Mouse (Mus musculus) kidney, adult 2 months (tissue): ENCODE measurements at regions not wholly inside any gene's neighbourhood (a gene's known extent, or its start where the extent isn't known, plus 50 kb on each side); places are given as distances from the start of the nearest gene placed in this dataset.

Experiments used
- DNase-seq: peaks from one replicate; pipeline ENCODE4 v3.0.0; 2021
- H3K27ac ChIP-seq: fragments of 200-500 bp; 2 replicates; pipeline ENCODE4 v1.5.1; 2012; ENCODE audit warnings: low read depth, low read length, control low read depth, inconsistent platforms; ENCODE audit not compliant: insufficient read depth
- H3K27me3 ChIP-seq: fragments of 200-500 bp; replicated peaks from 2 replicates; pipeline ENCODE4 v1.6.1; 2012; ENCODE audit warnings: mild to moderate bottlenecking, moderate library complexity, low read length, inconsistent platforms; ENCODE audit not compliant: control insufficient read depth, insufficient read depth
- H3K36me3 ChIP-seq: fragments of 200-500 bp; 2 replicates; pipeline ENCODE4 v1.6.1; 2012; ENCODE audit warnings: mild to moderate bottlenecking, moderate library complexity, low read length, inconsistent platforms; ENCODE audit not compliant: control insufficient read depth, insufficient read depth
- H3K4me1 ChIP-seq: fragments of 200-500 bp; 2 replicates; pipeline ENCODE4 v1.6.1; 2011; ENCODE audit warnings: low read length; ENCODE audit not compliant: control insufficient read depth, insufficient read depth
- H3K4me3 ChIP-seq: fragments of 200-500 bp; 2 replicates; pipeline ENCODE4 v1.5.1; 2011; ENCODE audit warnings: mild to moderate bottlenecking, low read depth, low read length, control low read depth; ENCODE audit not compliant: insufficient read depth
- CTCF ChIP-seq: fragments of 200-500 bp; conservative IDR thresholded peaks from 2 replicates; pipeline ENCODE4 v1.5.1; 2011; ENCODE audit warnings: low read depth, mild to moderate bottlenecking, control low read depth, low read length, moderate library complexity, mixed read lengths; ENCODE audit not compliant: insufficient read depth, insufficient read length
- POLR2A ChIP-seq: fragments of 200-500 bp; IDR thresholded peaks from one replicate; pipeline ENCODE4 v1.6.1; 2011; ENCODE audit warnings: low read depth, low read length, control low read depth
- WGBS: fragments of 180-500 bp; shearing (Covaris S2); methylation state at CpG from one replicate; pipeline ENCODE4 v1.1.7; 2018; 5-methylcytosine and 5-hydroxymethylcytosine counted together

DNA sequence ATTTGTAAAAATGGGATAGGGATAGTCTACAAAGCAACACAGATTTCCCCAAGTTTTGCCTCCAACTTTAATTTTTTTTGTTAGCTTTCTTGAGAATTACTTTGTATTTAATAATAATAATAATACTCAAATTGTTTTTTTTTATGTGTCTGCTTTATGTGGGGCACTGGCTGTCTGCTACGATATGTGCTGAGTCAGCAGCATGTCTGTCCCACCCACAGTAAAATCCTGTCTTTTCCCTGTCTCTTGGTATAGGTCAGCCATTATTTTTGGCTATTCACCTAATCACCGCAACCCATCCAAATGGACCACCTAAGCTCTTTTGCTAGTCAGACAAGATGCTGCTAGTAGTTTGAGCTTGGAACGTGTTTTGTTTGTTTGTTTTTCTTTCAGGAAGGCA, 473.0 kb downstream of the Hs3st4 start:
- DNase-seq = no peak
- Histone ChIP-seq H3K4me3 (no peak overlapping the region), H3K27me3 (no peaks in the 10 kb centered on the region), H3K27ac (no peak overlapping the region), H3K36me3 (no peaks in the 10 kb centered on the region), H3K4me1 (no peaks in the 10 kb centered on the region)
- 78% methylated on average over 3 of the region's 3 CpGs for WGBS
- no peak for TF ChIP-seq CTCF
- no peak for TF ChIP-seq POLR2A

DNA sequence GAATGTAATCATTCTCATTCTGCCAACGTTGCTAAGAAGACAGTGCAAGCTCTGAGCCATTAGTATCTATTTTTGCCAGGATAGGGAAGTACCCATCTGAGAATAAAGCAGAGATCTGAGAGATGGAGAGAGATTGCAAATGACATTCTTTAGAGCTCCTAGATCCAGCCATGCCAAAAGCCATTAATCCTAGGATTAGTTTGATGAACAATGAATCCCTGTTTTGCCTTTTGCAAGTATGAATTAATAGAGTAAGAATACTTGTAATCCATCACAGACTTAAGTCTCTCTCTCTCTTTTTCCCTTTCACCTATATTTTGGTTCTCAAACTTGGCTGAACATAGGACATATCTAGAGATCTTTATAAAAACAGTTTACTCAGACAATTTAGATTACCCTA, 504.7 kb downstream of the Hs3st4 start:
- TF ChIP-seq CTCF (no peak), POLR2A (no peak)
- H3K36me3 ChIP-seq = no peaks in the 10 kb centered on the region
- H3K27ac ChIP-seq = no peak overlapping the region
- 76% methylated on average over 1 of the region's 1 CpGs for WGBS
- no peak overlapping the region for H3K4me3 ChIP-seq
- peaks cover 3% of the 10 kb centered on the region for H3K4me1 ChIP-seq
- no peak for DNase-seq
- no peaks in the 10 kb centered on the region for H3K27me3 ChIP-seq

DNA sequence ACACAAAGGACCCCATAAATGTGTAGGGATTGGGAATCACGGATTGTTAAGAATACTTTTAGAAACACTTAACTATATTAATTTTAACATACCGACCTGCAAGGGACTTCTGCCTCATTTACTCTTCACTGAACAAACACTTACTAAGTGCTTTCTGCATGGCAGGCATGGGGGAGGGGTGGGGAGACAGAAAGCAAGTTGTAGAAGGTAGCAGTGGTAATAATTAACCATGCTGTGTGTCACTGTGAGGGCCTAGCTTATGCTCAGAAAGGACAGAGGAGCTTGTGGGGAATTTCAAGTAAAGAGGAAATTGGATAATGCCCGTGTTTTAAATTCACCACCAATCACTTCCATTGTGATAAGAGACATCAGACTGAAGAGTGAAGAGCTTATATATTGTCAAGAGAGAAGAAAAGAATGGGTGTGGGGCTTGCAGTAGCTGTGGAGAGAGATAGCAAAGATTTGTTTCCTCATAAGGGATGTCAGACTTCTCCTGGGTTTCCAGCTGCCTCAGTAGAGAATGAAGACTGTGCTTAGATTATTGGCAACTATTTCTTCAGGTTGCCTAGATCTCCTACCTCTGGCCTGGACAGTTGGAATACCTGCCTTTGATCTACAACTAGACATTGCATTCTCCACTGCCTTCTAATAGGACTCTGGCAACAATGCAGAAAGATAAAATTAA, 508.6 kb downstream of the Hs3st4 start:
- H3K27me3 ChIP-seq = no peaks in the 10 kb centered on the region
- H3K27ac ChIP-seq = peak overlapping the region; percentile 16; the same call in 1 of the 2 replicates
- TF ChIP-seq POLR2A (no peak), CTCF (no peak)
- H3K4me1 ChIP-seq = peaks cover 3% of the 10 kb centered on the region
- no peaks in the 10 kb centered on the region for H3K36me3 ChIP-seq
- no peak overlapping the region for H3K4me3 ChIP-seq
- 36% methylated on average over 3 of the region's 3 CpGs for WGBS
- peak; percentile 80 for DNase-seq

DNA sequence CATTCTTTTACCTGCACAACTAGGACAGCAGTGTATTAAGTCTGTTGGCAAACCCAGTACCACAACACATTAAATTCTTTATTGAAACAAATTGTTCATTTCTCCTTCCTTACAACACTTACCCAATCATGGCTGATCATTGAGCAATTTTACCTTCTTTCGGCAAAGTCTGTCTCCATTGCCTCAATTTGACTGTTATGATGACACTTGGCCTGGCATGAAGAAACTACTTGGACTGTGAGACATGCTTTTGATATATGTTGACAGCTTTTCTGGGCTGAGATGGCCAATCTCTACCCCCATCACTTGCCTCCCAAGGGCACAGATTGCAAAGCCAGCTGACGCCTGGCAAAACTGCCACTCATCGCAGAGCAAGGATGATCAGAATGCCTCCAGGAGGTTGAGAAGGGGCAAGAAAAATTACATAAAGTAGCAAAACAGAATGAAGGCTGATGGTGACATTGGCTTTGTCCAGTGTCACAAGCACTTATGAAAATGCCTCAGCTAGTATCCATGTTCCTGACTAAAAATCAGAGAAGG, 509.3 kb downstream of the Hs3st4 start:
- Histone ChIP-seq H3K4me3 (no peak overlapping the region), H3K4me1 (peaks cover 3% of the 10 kb centered on the region), H3K27ac (no peak overlapping the region), H3K27me3 (no peaks in the 10 kb centered on the region), H3K36me3 (no peaks in the 10 kb centered on the region)
- no peak for DNase-seq
- WGBS = 98% methylated on average over 3 of the region's 3 CpGs
- no peak for TF ChIP-seq POLR2A
- TF ChIP-seq CTCF = no peak

DNA sequence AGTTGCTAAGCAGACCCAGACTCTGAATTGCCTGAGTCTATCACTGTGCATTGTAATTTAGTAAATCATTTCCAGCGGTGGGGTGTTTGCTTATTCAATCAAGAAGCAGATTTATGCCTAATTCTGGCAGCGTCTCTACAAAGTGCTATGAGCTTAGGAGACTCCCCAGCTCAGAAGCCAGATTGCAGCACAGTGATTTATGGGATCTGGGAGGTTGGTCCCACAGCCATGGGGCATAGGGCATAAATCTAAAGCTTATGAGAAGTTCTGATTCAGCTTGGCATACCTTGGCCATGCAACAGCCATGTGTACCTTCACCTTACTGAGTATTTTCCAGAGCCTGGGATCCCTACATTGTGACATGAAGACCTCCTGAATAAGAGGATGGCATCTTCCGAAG, 518.0 kb downstream of the Hs3st4 start:
- no peak overlapping the region for H3K27ac ChIP-seq
- no peaks in the 10 kb centered on the region for H3K27me3 ChIP-seq
- no peak overlapping the region for H3K4me3 ChIP-seq
- DNase-seq = no peak
- H3K36me3 ChIP-seq = no peaks in the 10 kb centered on the region
- TF ChIP-seq POLR2A = no peak
- no peak for TF ChIP-seq CTCF
- WGBS = 36% methylated on average over 3 of the region's 3 CpGs
- no peaks in the 10 kb centered on the region for H3K4me1 ChIP-seq

DNA sequence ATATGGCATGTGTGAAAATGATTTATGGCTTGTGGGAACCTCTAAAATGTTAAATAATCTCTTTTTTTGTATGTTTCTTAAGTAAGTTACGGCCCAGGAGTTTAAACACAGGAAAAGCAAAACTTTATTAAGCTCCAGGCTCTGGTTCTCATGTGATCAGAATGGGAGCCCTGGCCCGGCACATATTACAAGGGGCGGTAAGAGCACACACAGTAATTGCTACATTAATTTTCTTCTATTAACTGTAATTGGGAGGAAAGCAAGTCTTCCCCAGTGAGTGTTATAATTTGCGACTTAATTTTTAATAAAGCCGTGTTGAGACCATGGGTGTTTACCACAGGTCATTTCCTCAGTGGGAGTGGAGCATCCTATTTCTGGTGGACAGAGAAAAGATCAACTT, 520.1 kb downstream of the Hs3st4 start:
- DNase-seq = no peak
- Histone ChIP-seq H3K4me1 (no peaks in the 10 kb centered on the region), H3K27me3 (no peaks in the 10 kb centered on the region), H3K27ac (no peak overlapping the region), H3K36me3 (no peaks in the 10 kb centered on the region), H3K4me3 (no peak overlapping the region)
- 72% methylated on average over 5 of the region's 5 CpGs for WGBS
- no peak for TF ChIP-seq POLR2A
- TF ChIP-seq CTCF = no peak

DNA sequence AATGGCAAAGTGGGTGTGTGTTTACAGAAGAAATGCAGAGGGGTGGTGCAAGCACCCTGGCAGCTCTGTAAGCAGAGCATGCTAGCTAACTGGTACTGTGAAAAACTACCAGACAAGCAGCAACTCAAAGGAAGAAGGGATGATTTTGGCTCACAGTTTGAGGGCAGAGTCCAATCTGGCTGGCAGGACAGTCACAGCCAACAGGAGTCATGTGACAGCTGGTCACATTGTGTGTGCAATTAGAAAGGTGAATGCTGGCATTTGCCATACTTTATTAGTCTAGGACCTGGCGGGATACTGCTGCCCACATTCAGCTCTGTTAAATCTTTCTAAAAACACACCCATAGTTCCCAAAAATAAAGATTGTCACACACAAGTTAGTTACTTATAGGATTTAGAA, 566.4 kb downstream of the Hs3st4 start:
- TF ChIP-seq POLR2A (no peak), CTCF (no peak)
- Histone ChIP-seq H3K4me3 (no peak overlapping the region), H3K4me1 (no peaks in the 10 kb centered on the region; the same call in 1 of the 2 replicates), H3K36me3 (no peaks in the 10 kb centered on the region), H3K27me3 (no peaks in the 10 kb centered on the region), H3K27ac (no peak overlapping the region)
- peak; percentile 89 for DNase-seq
- 60% methylated on average over 1 of the region's 1 CpGs for WGBS
